Mouse (Mus musculus): ENCODE results near the gene Trim11. TPM values are rescaled to one million over a fixed set of nuclear protein-coding genes. Genes with fewer than 3 reads are reported as not detected.
"Not testable (repeated sequence)": the region's sequence is repeated elsewhere in the genome, so short reads cannot be mapped to it uniquely, and the experiment has no call there.

The Trim11 gene
- polyA plus RNA-seq, 1 experiment from 2014 or later, result 22.7 TPM

- H3K4me1 ChIP-seq, result peaks cover 11% of the 10 kb centered on the region
- no peaks in the 10 kb centered on the region for H3K9me3 ChIP-seq
- peak within 1 kb of the TSS; percentile 68 for H3K9ac ChIP-seq
- H3K4me3 ChIP-seq, result peak within 1 kb of the TSS; percentile 49
- peak within 1 kb of the TSS; percentile 56 for H3K4me2 ChIP-seq (replicated peaks)
- peak within 1 kb of the TSS; percentile 97 for H3K27ac ChIP-seq
- peak; percentile 94 for ATAC-seq (ENCODE audit: insufficient number of reproducible peaks, insufficient read depth, low FRiP score, low TSS enrichment)
- under 1% methylated on average over 48 of the region's 48 CpGs for WGBS
- no peaks in the 10 kb centered on the region for H3K36me3 ChIP-seq
- H3K27me3 ChIP-seq, result peaks cover 5% of the 10 kb centered on the region; the same call in 1 of the 2 replicates
Observed at GRCm38 (mm10) chr11:58948542-58949479, 29.1 kb upstream of the Trim11 start, which contains the start of gene Hist3h2ba. TSS of gene Hist3h2ba (plus strand) at chr11:58948920.

DNA sequence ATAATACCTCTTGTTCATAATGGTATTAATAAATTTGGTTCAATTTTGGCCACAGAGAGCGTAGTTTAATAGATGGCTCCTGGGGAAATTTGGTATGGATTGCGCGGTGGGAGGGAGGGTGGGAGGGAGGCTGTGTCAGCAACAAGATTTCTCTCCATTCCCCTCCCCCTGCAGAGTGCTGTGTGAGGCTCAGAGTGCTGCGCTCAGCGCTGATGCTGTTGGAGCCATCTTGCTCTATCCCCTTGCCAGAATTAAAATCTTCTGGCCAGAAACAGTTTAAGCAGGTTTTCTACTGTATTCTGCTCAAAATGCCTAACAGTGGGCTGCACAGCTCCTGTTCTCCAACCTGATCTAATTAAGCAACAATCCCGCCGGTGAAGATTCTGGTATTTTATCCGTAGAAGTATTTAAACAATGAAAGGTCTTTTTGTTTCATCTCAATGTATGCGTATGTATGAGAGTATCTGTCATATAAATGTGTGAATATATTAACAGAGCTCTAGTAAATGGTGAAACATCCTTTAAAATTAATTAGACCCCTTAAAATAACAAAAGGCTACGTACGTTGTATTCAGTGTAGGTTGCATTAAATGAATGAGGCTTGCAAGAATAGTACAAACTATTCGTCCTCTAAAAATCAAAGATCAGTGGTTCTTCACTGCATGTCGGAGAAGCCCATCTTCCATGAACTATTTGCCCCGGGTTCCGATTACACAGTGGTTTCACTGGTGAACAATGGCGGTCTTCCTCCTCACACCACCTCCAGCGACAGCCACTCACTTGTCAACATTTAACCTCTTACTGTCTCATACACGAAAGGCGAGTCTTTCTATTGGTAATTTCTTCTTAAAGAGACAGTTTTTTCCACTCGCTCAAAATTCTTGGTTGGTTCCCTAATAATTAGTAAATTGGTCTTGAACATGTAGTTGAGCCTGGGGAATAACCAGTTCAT is 28.1 kb upstream of the Trim11 start:
- 4% methylated on average over 20 of the region's 20 CpGs for WGBS
- no peak for ATAC-seq (ENCODE audit: insufficient number of reproducible peaks, insufficient read depth, low FRiP score, low TSS enrichment)
- H3K9me3 ChIP-seq, result no peaks in the 10 kb centered on the region
- peak overlapping the region; percentile 56 for H3K4me2 ChIP-seq (replicated peaks)
- H3K9ac ChIP-seq, result peak overlapping the region; percentile 68
- peaks cover 12% of the 10 kb centered on the region for H3K4me1 ChIP-seq
- peak overlapping the region; percentile 97 for H3K27ac ChIP-seq
- H3K27me3 ChIP-seq, result peaks cover 5% of the 10 kb centered on the region; the same call in 1 of the 2 replicates
- H3K4me3 ChIP-seq, result peak overlapping the region; percentile 49
- H3K36me3 ChIP-seq, result no peaks in the 10 kb centered on the region

DNA sequence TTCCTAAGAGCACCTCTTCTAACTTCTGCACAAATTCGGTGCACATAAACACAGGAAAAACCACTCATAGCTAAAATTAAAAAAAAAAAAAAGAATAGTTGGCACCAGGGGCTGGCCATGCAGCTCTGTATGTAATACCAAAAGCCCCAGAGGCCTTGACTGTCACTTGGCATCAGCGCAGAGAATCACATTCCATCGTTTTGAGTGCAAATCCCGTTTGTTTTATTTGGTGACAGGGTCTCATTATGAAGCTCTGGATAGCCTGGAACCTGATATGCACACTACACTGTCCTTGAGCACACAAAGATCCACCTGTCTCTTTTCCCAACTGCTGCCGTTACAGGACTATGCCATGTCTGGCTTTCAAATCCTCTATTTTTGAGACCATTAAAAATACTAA is 26.7 kb upstream of the Trim11 start:
- no peak overlapping the region for H3K9ac ChIP-seq
- H3K4me2 ChIP-seq (replicated peaks), result no peak overlapping the region
- H3K4me3 ChIP-seq, result no peak overlapping the region
- 65% methylated on average over 5 of the region's 5 CpGs for WGBS
- H3K36me3 ChIP-seq, result no peaks in the 10 kb centered on the region
- H3K27ac ChIP-seq, result no peak overlapping the region
- peaks cover 5% of the 10 kb centered on the region; the same call in 1 of the 2 replicates for H3K27me3 ChIP-seq
- ATAC-seq (ENCODE audit: insufficient number of reproducible peaks, insufficient read depth, low FRiP score, low TSS enrichment), result no peak
- peaks cover 15% of the 10 kb centered on the region for H3K4me1 ChIP-seq
- no peaks in the 10 kb centered on the region for H3K9me3 ChIP-seq

DNA sequence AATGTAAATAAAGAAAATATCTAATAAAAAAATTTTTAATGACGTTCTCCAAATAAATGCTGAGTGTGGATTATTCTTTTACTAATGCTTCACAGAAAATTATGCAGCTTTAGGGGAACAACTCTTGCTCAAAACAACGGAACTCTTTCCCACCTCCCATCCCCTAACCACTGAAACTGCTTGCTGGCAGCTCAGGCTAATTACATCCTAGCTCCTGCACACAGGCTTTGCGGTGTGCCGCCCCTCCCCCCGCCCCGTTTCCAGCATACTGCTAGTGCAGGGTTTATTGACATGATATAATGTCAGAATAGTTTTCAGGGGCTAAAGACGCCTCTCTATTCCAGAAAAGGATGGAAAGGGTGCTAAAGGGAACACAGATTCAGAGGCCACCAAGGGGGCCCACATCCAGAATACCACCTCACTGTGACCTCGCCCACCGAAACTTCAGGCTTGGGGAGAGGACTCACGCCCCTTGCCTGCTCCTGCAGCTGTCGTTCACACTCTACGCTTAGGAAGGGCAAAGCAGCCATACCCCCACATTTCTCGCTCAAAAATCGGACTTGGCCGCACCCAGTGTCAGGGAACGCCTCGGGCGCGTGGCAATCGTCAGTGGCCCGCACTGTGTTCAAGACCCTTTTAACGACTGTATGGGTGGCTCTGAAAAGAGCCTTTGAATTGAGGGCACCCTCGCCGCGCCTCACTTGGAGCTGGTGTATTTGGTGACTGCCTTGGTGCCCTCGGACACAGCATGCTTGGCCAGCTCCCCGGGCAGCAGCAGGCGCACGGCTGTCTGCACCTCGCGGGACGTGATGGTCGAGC is 24.3 kb upstream of the Trim11 start:
- Histone ChIP-seq H3K4me2 (replicated peaks) (peak overlapping the region; percentile 90), H3K9me3 (no peaks in the 10 kb centered on the region), H3K4me3 (peak overlapping the region; percentile 89), H3K9ac (peak overlapping the region; percentile 72), H3K4me1 (peaks cover 24% of the 10 kb centered on the region), H3K36me3 (peaks cover 8% of the 10 kb centered on the region; the same call in 1 of the 2 replicates), H3K27ac (peak overlapping the region; percentile 98), H3K27me3 (peaks cover 5% of the 10 kb centered on the region; the same call in 1 of the 2 replicates)
- ATAC-seq (ENCODE audit: insufficient number of reproducible peaks, insufficient read depth, low FRiP score, low TSS enrichment), result peak; percentile 17; the same call in 1 of the 2 replicates
- under 1% methylated on average over 33 of the region's 33 CpGs for WGBS

DNA sequence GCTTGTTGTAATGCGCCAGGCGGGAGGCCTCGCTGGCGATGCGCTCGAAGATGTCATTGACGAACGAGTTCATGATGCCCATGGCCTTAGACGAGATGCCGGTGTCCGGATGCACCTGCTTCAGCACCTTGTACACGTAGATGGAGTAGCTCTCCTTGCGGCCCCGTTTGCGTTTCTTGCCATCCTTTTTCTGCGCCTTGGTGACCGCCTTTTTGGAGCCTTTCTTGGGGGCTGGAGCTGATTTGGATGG is 23.8 kb upstream of the Trim11 start:
- WGBS, result under 1% methylated on average over 17 of the region's 17 CpGs
- peak overlapping the region; percentile 72 for H3K9ac ChIP-seq
- H3K9me3 ChIP-seq; ATAC-seq (ENCODE audit: insufficient number of reproducible peaks, insufficient read depth, low FRiP score, low TSS enrichment); H3K36me3 ChIP-seq; H3K27me3 ChIP-seq: not testable (repeated sequence)
- H3K4me1 ChIP-seq, result peaks cover 24% of the 10 kb centered on the region
- peak overlapping the region; percentile 98 for H3K27ac ChIP-seq
- peak overlapping the region; percentile 90 for H3K4me2 ChIP-seq (replicated peaks)
- peak overlapping the region; percentile 89 for H3K4me3 ChIP-seq

DNA sequence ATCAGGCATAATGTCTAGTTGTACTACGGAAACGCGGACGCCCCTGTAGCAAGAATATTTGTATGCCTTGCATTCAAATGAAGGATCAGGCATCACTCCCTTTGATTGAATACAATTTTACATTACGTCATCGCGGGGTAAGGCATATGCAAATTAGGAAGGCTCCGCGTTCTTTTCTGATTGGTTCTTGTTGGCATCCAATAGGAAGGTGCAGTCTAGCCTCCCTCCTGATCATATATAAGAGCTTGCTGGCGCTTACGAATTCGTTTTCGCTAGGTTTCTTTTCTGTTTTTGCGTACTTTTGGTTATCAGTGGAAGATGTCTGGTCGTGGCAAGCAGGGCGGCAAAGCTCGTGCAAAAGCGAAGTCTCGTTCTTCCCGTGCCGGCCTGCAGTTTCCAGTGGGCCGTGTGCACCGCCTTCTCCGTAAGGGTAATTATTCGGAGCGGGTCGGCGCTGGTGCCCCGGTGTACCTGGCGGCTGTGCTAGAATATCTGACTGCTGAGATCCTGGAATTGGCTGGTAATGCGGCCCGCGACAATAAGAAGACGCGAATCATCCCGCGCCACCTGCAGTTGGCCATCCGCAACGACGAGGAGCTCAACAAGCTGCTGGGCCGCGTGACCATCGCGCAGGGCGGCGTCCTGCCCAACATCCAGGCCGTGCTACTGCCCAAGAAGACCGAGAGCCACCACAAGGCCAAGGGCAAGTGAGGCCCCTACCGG is 23.3 kb upstream of the Trim11 start, which contains the start of the genes Hist3h2a and Trim17:
Gene Hist3h2a (plus strand): TSS at position 266 of the 723 bp plus-strand sequence.
Gene Trim17 (plus strand): TSS at position 266 of the 723 bp plus-strand sequence.
- Histone ChIP-seq H3K9ac (peak within 1 kb of the TSS; percentile 90), H3K4me1 (peaks cover 27% of the 10 kb centered on the region), H3K27ac (peak within 1 kb of the TSS; percentile 98), H3K27me3 (peaks cover 5% of the 10 kb centered on the region; the same call in 1 of the 2 replicates), H3K36me3 (peaks cover 8% of the 10 kb centered on the region; the same call in 1 of the 2 replicates), H3K9me3 (no peaks in the 10 kb centered on the region), H3K4me3 (peak within 1 kb of the TSS; percentile 89), H3K4me2 (replicated peaks) (peak within 1 kb of the TSS; percentile 90)
- peak; percentile 86 for ATAC-seq (ENCODE audit: insufficient number of reproducible peaks, insufficient read depth, low FRiP score, low TSS enrichment)
- WGBS, result under 1% methylated on average over 49 of the region's 49 CpGs

- Histone ChIP-seq H3K4me2 (replicated peaks) (peak overlapping the region; percentile 66), H3K4me3 (peak overlapping the region; percentile 89), H3K36me3 (peaks cover 8% of the 10 kb centered on the region; the same call in 1 of the 2 replicates), H3K27ac (peak overlapping the region; percentile 98), H3K4me1 (peaks cover 31% of the 10 kb centered on the region), H3K9ac (peak overlapping the region; percentile 90), H3K9me3 (no peaks in the 10 kb centered on the region), H3K27me3 (peaks cover 5% of the 10 kb centered on the region; the same call in 1 of the 2 replicates)
- peak; percentile 23; the same call in 1 of the 2 replicates for ATAC-seq (ENCODE audit: insufficient number of reproducible peaks, insufficient read depth, low FRiP score, low TSS enrichment)
- WGBS, result under 1% methylated on average over 20 of the region's 20 CpGs
Observed at GRCm38 (mm10) chr11:58955143-58955867, 22.6 kb upstream of the Trim11 start.

DNA sequence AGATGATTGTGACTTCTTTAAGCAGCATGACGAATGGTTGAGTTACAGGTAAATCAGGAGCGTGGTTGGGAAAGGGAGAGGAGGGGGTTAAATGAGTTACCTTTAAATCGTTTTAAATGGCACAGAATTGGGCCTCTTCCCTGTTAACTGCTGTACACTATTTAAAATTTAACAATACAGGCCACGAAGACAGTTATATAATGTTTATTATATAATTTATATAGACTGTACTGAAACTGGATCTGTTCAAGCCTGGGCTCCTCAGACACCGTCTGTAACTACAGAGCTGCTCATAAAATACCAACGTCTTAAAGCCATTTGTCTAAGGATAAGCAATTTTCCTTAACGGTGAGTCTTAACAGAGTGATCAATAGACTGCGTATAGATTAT is 22.0 kb upstream of the Trim11 start:
- H3K27ac ChIP-seq, result peak overlapping the region; percentile 98; the same call in 1 of the 2 replicates
- H3K27me3 ChIP-seq, result peaks cover 5% of the 10 kb centered on the region; the same call in 1 of the 2 replicates
- ATAC-seq (ENCODE audit: insufficient number of reproducible peaks, insufficient read depth, low FRiP score, low TSS enrichment), result no peak
- no peaks in the 10 kb centered on the region for H3K9me3 ChIP-seq
- 30% methylated on average over 8 of the region's 8 CpGs for WGBS
- peaks cover 31% of the 10 kb centered on the region for H3K4me1 ChIP-seq
- peak overlapping the region; percentile 90 for H3K9ac ChIP-seq
- peaks cover 8% of the 10 kb centered on the region; the same call in 1 of the 2 replicates for H3K36me3 ChIP-seq
- H3K4me3 ChIP-seq, result peak overlapping the region; percentile 89
- H3K4me2 ChIP-seq (replicated peaks), result peak overlapping the region; percentile 66

DNA sequence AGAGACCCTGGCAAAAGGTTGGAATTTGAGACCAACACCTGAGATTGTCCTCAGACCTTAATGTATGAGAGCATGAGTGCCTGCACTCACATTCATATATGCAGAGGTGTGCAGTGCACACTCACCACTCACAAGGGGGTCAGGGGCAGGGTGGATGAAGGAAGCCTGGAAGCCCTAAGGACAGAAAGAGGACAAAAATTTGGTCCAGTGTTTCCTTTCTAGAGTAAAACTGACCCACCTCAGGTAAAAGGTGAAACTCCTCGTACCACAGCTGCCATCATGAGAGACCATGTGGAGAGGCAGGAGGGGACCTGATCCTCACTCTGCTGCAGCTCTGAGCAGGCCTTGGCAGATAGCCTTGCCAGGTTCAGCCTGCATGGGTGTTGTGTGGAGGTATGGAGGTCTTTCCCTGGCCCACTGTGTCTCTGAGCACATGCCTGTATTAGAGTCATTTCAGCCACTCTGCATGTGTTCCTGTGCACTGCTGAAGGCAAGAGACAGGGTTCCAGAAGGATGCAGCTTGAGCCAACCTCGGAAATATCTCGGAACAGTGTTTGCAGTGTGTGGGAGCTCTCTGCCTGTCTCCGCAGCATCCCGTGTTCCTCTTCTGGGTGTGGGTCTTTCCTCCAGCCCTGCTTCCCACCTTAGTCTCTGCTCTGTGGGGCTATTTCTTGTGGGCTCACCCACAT is 20.5 kb upstream of the Trim11 start:
- ATAC-seq (ENCODE audit: insufficient number of reproducible peaks, insufficient read depth, low FRiP score, low TSS enrichment), result no peak
- H3K4me1 ChIP-seq, result peaks cover 31% of the 10 kb centered on the region
- no peak overlapping the region for H3K27ac ChIP-seq
- WGBS, result 88% methylated on average over 5 of the region's 5 CpGs
- peak overlapping the region; percentile 66 for H3K4me2 ChIP-seq (replicated peaks)
- H3K9ac ChIP-seq, result peak overlapping the region; percentile 90; the same call in 1 of the 2 replicates
- 0 out of 2 replicates have a peak overlapping the region, but pooled peaks have one; percentile 7 for H3K4me3 ChIP-seq
- H3K27me3 ChIP-seq, result 0 out of 2 replicates have a peak, but pooled peaks cover 8% of the 10 kb centered on the region
- H3K9me3 ChIP-seq, result no peaks in the 10 kb centered on the region; the same call in 1 of the 2 replicates
- H3K36me3 ChIP-seq, result peaks cover 8% of the 10 kb centered on the region; the same call in 1 of the 2 replicates
